Mouse (Mus musculus) hindbrain, embryonic 10.5 days (tissue): ENCODE measurements around the gene Gla. TPM values are rescaled to one million over a fixed set of nuclear protein-coding genes. Genes with fewer than 3 reads are reported as not detected.

Source experiments
- DNase-seq: peaks from one replicate; pipeline ENCODE4 v3.0.0-alpha.2; 2017; ENCODE audit warnings: low spot score
- H3K27ac ChIP-seq: fragments of 300-500 bp; sonication (generic); 2 replicates; pipeline ENCODE4 v1.5.1; 2016; ENCODE audit warnings: mild to moderate bottlenecking, moderate library complexity
- H3K27me3 ChIP-seq: fragments of 300-500 bp; sonication (generic); 2 replicates; pipeline ENCODE4 v1.6.1; 2016; ENCODE audit warnings: mild to moderate bottlenecking; ENCODE audit not compliant: poor library complexity, insufficient read depth, severe bottlenecking
- H3K36me3 ChIP-seq: fragments of 300-500 bp; sonication (generic); 2 replicates; pipeline ENCODE4 v1.6.1; 2016; ENCODE audit warnings: mild to moderate bottlenecking, moderate library complexity
- H3K4me1 ChIP-seq: fragments of 300-500 bp; sonication (generic); replicated peaks from 2 replicates; pipeline ENCODE4 v1.6.1; 2016; ENCODE audit warnings: mild to moderate bottlenecking
- H3K4me3 ChIP-seq: fragments of 300-500 bp; sonication (generic); 2 replicates; pipeline ENCODE4 v1.5.1; 2016; ENCODE audit warnings: mild to moderate bottlenecking, moderate library complexity
- H3K9me3 ChIP-seq: fragments of 300-500 bp; sonication (generic); 2 replicates; pipeline ENCODE4 v1.6.1; 2016; ENCODE audit warnings: mild to moderate bottlenecking, moderate library complexity
- WGBS: fragments of 180-500 bp; shearing (Covaris S2); methylation state at CpG from one replicate; pipeline ENCODE4 v1.1.7; 2016; 5-methylcytosine and 5-hydroxymethylcytosine counted together
- polyA plus RNA-seq: library from polyadenylated mRNA; unstranded; fragments of >200 nt; fragmentation: Nextera tagmentation; extraction: Ambion mirVana; gene quantifications from 2 replicates; pipeline ENCODE4 v1.2.1, GENCODE M21; 2016

Gla gene
- polyA plus RNA-seq, 1 experiment from 2014 or later: 4.9 TPM

GRCm38 (mm10) chrX:134619695-134620094 is 18.8 kb upstream of the Gla start:
- Histone ChIP-seq H3K9me3 (no peaks in the 10 kb centered on the region), H3K36me3 (no peaks in the 10 kb centered on the region), H3K27ac (peak overlapping the region; percentile 69), H3K4me3 (no peak overlapping the region), H3K27me3 (peaks cover 45% of the 10 kb centered on the region), H3K4me1 (peaks cover 11% of the 10 kb centered on the region; the same call in 1 of the 2 replicates)
- 39% methylated on average over 9 of the region's 9 CpGs for WGBS
- DNase-seq: peak; percentile 31

- no peak overlapping the region for H3K4me3 ChIP-seq
- no peak for DNase-seq
- no peaks in the 10 kb centered on the region for H3K9me3 ChIP-seq
- no peaks in the 10 kb centered on the region for H3K36me3 ChIP-seq
- WGBS: 71% methylated on average over 2 of the region's 2 CpGs
- H3K4me1 ChIP-seq: peaks cover 9% of the 10 kb centered on the region; the same call in 1 of the 2 replicates
- H3K27me3 ChIP-seq: peaks cover 20% of the 10 kb centered on the region; the same call in 1 of the 2 replicates
- H3K27ac ChIP-seq: no peak overlapping the region
Observed at GRCm38 (mm10) chrX:134614306-134614705, 13.4 kb upstream of the Gla start.

- H3K36me3 ChIP-seq: peaks cover 1% of the 10 kb centered on the region; the same call in 1 of the 2 replicates
- 0 out of 2 replicates have a peak, but pooled peaks cover 2% of the 10 kb centered on the region for H3K27me3 ChIP-seq
- peak overlapping the region; percentile 88 for H3K27ac ChIP-seq
- peaks cover 9% of the 10 kb centered on the region; the same call in 1 of the 2 replicates for H3K4me1 ChIP-seq
- 21% methylated on average over 15 of the region's 15 CpGs for WGBS
- H3K9me3 ChIP-seq: no peaks in the 10 kb centered on the region
- peak; percentile 73 for DNase-seq
- H3K4me3 ChIP-seq: peak overlapping the region; percentile 43
Observed at GRCm38 (mm10) chrX:134612285-134612959, 11.5 kb upstream of the Gla start.

- H3K27me3 ChIP-seq: no peaks in the 10 kb centered on the region
- H3K27ac ChIP-seq: no peak overlapping the region
- 83% methylated on average over 4 of the region's 4 CpGs for WGBS
- no peak overlapping the region for H3K4me3 ChIP-seq
- H3K4me1 ChIP-seq: peaks cover 9% of the 10 kb centered on the region; the same call in 1 of the 2 replicates
- peaks cover 6% of the 10 kb centered on the region; the same call in 1 of the 2 replicates for H3K36me3 ChIP-seq
- H3K9me3 ChIP-seq: no peaks in the 10 kb centered on the region
- DNase-seq: no peak
Observed at GRCm38 (mm10) chrX:134610984-134611383, 10.1 kb upstream of the Gla start.

GRCm38 (mm10) chrX:134609472-134609871 is 8.5 kb upstream of the Gla start:
- Histone ChIP-seq H3K36me3 (peaks cover 6% of the 10 kb centered on the region; the same call in 1 of the 2 replicates), H3K27ac (no peak overlapping the region), H3K4me3 (no peak overlapping the region), H3K4me1 (peaks cover 9% of the 10 kb centered on the region; the same call in 1 of the 2 replicates), H3K27me3 (no peaks in the 10 kb centered on the region), H3K9me3 (no peaks in the 10 kb centered on the region)
- WGBS: 41% methylated on average over 4 of the region's 4 CpGs
- no peak for DNase-seq

GRCm38 (mm10) chrX:134601380-134602120 is 625 bp upstream of the Gla start:
- H3K4me1 ChIP-seq: peaks cover 23% of the 10 kb centered on the region; the same call in 1 of the 2 replicates
- H3K36me3 ChIP-seq: peaks cover 11% of the 10 kb centered on the region; the same call in 1 of the 2 replicates
- H3K27ac ChIP-seq: peak overlapping the region; percentile 92
- no peak for DNase-seq
- WGBS: 19% methylated on average over 43 of the region's 43 CpGs
- peak overlapping the region; percentile 61 for H3K4me3 ChIP-seq
- H3K27me3 ChIP-seq: no peaks in the 10 kb centered on the region
- H3K9me3 ChIP-seq: no peaks in the 10 kb centered on the region

- WGBS: 33% methylated on average over 10 of the region's 10 CpGs
- Histone ChIP-seq H3K36me3 (peaks cover 11% of the 10 kb centered on the region; the same call in 1 of the 2 replicates), H3K9me3 (no peaks in the 10 kb centered on the region), H3K4me3 (peak overlapping the region; percentile 61), H3K27ac (peak overlapping the region; percentile 82), H3K4me1 (peaks cover 23% of the 10 kb centered on the region; the same call in 1 of the 2 replicates), H3K27me3 (no peaks in the 10 kb centered on the region)
- DNase-seq: no peak
Observed at GRCm38 (mm10) chrX:134599922-134600565, 881 bp downstream of the Gla start.

GRCm38 (mm10) chrX:134589836-134590235 is 11.1 kb downstream of the Gla start:
- Histone ChIP-seq H3K27ac (no peak overlapping the region), H3K9me3 (no peaks in the 10 kb centered on the region), H3K36me3 (peaks cover 34% of the 10 kb centered on the region), H3K4me3 (no peak overlapping the region), H3K27me3 (no peaks in the 10 kb centered on the region), H3K4me1 (0 out of 2 replicates have a peak, but pooled peaks cover 7% of the 10 kb centered on the region)
- WGBS: 81% methylated on average over 5 of the region's 5 CpGs
- no peak for DNase-seq

GRCm38 (mm10) chrX:134588997-134589396 is 11.9 kb downstream of the Gla start:
- Histone ChIP-seq H3K36me3 (peaks cover 34% of the 10 kb centered on the region), H3K9me3 (no peaks in the 10 kb centered on the region), H3K4me1 (0 out of 2 replicates have a peak, but pooled peaks cover 8% of the 10 kb centered on the region), H3K27ac (no peak overlapping the region), H3K4me3 (no peak overlapping the region), H3K27me3 (no peaks in the 10 kb centered on the region)
- 89% methylated on average over 3 of the region's 3 CpGs for whole genome bisulfite sequencing
- DNase-seq: no peak

- Histone ChIP-seq H3K4me3 (no peak overlapping the region), H3K27me3 (no peaks in the 10 kb centered on the region), H3K9me3 (no peaks in the 10 kb centered on the region), H3K4me1 (0 out of 2 replicates have a peak, but pooled peaks cover 8% of the 10 kb centered on the region), H3K36me3 (peaks cover 34% of the 10 kb centered on the region), H3K27ac (no peak overlapping the region)
- DNase-seq: no peak
- WGBS: 88% methylated on average over 4 of the region's 4 CpGs
Observed at GRCm38 (mm10) chrX:134588261-134588660, 12.7 kb downstream of the Gla start.

- no peak for DNase-seq
- Histone ChIP-seq H3K36me3 (peaks cover 34% of the 10 kb centered on the region), H3K27me3 (no peaks in the 10 kb centered on the region), H3K27ac (peak overlapping the region; percentile 89), H3K4me1 (0 out of 2 replicates have a peak, but pooled peaks cover 8% of the 10 kb centered on the region), H3K4me3 (peak overlapping the region; percentile 62), H3K9me3 (no peaks in the 10 kb centered on the region)
- 41% methylated on average over 8 of the region's 8 CpGs for WGBS
Observed at GRCm38 (mm10) chrX:134586447-134586846, 14.5 kb downstream of the Gla start.
